Mouse (Mus musculus) testis, postnatal 10 days (tissue): ENCODE measurements around the gene Ftsj1.
A peak's percentile ranks its signal among the peaks of the same experiment; 100 is the strongest.

Experiments
- DNase-seq: peaks from one replicate; pipeline ENCODE4 v3.0.0; 2021; ENCODE audit warnings: low spot score

Gene Ftsj1

DNA sequence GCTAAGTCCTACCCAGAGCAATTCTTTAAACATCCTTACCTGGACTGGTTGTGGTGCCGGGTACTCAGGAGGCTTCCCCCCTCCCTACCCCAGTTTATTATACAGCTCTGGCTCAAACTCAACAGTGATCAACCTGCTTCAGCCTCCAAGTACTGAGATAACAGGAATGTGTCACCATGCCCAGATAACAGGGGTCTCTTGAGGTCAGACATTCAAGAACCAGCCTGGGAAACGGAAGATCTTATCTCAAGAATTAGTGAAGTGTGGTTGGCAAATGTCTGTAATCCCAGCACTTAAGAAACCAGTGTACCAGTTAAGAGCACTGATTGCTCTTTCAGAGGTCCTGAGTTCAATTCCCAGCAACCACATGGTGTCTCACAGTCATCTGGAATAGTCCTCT, 34.1 kb downstream of the Ftsj1 start:
- DNase-seq = no peak

DNA sequence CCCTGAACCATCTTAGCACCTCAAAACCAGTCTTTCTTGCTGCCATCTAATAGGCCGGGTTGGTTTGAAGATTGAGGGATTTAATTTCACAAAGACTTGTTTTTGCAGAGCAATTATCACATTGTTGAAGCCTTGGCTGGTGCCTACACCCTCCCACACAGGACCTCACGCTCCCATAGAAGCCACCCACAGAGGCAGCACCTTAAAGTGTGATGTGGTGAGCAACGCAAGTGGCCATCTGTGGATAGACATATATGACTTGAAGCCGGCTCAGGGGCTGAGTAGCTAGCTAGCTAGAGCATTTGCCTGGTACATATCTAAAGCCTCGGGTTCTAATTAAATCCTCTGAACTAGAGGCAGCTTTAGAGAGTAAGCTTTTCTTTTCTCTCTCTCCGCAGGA, 34.8 kb downstream of the Ftsj1 start:
- no peak for DNase-seq

DNA sequence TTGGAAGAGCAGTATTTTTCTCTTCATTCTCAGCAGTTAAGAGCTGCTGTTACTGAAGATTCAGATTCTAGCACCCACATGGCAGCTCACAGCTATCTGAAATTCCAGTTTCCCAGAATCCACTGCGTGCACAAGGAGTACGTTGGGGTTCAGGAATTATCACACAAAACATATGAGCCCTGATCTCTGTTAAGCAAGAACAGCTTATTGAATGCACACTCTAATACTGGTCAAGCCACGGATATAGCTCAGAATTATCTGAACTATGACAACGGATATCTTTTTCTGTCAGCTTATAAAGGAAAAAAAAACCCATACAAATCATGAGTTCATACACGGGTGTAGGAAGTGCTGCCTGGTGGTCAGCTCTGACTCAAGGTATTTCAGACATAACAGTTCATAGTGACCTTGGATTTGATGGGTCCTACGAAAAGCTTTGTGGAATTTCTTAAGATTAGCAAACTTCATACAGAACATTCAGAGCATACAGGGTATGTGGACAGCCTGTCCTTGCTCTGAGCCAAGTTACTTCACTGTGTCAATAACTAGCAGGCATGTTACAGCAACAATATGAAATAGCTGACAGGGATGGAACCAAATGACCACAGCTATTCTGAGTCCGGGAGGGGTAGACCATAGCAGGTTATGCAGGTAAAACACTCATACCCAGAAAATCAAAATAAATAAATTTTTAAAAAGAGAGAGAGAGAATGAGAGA, 40.6 kb downstream of the Ftsj1 start:
- no peak for DNase-seq

DNA sequence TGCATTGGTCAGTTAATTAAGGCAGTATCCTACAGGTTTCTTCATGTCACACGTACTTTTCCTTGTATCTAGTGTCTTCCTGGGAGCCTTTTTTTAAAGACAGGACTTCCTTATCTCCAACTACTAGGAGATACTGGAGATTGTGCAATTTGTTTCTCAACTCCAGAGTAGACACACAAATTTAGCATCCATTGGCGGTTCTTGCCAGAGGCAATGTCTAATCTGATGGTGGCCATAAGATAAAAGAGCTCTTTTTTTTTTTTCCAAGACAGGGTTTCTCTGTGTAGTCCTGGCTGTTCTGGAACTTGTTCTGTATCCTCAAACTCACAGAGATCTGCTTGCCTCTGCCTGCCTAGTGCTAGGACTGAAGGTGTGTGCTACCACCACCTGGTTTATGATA, 42.5 kb downstream of the Ftsj1 start:
- DNase-seq = no peak

DNA sequence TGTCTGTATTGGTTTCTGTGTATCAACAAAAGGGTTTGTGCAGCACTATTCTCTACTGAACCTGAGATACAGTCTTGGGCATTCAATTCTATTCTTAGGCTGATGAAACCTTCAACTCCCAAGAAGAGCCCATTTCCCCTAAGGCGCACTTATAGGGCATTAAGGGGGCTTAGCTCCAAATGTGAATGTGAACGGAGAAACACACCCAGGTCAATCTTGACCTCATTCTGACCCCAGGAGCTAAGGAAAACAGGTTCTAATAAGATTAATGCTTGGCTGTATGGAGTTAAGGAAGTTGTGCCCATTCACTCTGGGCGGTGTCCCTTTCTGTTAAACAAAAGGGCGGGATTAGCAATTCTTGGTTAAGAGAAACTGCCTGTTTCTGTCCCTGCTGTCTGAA, 45.0 kb downstream of the Ftsj1 start:
- no peak for DNase-seq

DNA sequence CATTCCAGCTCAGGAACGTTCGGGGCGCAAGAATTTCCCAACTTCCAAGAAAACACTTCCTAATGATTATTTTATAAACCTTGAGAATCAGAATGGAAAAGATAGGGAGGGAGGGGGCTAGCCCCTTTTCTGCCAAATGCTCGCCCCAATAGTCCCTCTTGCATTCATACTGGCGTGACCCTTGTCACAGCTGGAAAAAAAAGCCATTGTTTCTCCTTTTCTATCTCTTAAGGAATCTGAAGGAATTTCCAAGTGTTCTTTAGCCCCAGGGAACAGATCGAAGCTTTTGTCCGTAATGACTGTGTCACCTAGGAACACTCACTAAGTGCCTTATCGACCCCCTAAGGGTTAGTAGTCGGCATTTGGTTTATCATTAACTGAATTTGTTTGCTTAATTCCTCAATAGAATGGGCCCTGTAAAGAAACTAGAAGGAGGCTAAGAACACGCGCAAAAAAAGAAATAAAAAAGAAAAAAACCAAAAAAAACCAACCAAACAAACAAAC, 45.5 kb downstream of the Ftsj1 start:
- DNase-seq = no peak

DNA sequence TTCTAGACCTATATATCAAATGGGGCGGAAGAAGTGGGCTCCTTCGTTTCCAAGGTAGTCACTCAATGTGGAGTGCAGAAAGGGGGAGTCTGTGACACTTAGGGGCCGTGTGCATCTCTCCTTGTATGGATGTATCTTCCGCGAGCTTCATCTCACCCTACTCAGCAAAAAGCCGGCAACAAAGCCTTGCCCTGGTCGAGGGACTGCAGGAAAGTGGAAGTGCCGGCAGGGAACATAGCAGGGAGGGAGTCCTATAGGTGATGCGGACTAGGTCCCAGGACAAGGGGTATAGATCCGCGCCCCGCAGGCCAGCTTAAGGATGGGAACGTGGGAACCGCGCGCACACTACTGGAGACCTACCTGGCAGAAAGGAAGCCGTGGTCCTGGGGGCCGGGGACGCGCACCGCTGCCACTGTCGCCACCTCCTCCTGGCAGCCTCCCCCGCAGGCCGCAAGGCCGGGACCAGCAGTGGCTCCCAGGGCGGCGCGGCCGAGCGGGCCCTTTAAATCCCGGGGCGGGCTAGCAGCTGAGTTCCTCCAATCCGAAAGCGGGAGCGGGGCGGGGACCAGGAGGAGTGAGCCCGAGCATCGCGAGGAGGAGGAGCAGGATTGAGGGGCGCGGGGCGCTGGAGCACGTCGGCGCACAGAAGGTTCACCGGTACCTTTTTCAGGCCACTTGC, 46.1 kb downstream of the Ftsj1 start, which contains the start of gene Porcn:
Gene Porcn (minus strand): TSS at position 511 of the 679 bp plus-strand sequence.
- peak; percentile 86 for DNase-seq

DNA sequence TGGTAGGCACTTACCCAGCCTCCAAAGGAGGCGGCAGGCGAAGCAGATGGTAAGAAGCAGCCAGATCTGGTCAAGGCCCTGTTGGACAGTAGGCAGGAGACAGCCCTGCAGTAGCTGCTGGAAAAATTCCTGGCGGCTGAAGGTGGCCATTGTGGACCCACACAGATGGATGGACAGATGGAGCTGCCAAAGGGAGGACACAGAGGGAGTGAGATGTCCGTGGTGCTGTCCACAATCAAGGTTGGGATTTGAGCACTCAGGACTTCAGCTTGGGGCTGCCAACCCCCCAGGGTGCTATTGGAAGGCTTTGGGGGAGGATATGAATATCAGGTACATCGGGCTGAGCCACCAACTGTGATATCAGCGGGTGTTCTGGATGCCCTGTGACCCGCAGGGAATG, 46.7 kb downstream of the Ftsj1 start:
- DNase-seq = no peak

DNA sequence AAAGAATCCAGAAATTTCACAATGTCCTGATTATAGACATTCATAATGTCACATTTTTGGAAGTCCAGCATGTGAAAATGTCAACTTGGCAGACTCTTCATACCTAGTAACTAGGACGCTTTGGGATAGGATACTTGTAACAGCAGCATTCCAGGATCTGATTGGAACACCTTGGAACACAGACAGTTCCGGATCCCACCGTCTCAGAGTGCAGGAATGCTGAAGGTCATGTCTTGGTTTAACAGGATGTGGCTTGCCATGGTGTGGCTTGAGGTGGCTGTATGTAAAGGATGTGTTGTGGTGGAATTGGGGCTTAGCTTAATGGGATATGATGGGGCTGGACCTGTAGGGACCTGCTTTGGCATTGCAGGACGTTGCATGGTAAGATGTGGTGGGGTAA, 47.1 kb downstream of the Ftsj1 start:
- no peak for DNase-seq

DNA sequence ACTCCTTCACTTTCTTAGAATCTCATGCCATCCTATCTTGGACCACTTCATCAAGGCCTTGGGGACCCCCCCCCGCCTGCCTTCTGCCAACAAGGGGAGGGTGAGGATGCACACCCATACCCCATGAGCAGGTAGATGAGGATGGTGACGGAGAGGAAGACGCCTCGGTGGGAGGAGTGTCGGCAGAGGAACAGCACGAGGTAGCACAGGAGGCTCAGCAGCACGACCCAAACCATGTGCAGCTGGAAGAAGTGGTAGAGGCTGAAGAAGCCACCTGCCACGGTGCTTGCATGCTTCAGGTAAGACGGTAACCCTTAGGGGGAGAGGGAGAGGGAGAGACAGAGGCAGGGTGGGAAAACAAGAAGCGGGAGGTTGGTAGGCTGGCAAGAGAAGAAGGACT, 48.1 kb downstream of the Ftsj1 start:
- DNase-seq = no peak

DNA sequence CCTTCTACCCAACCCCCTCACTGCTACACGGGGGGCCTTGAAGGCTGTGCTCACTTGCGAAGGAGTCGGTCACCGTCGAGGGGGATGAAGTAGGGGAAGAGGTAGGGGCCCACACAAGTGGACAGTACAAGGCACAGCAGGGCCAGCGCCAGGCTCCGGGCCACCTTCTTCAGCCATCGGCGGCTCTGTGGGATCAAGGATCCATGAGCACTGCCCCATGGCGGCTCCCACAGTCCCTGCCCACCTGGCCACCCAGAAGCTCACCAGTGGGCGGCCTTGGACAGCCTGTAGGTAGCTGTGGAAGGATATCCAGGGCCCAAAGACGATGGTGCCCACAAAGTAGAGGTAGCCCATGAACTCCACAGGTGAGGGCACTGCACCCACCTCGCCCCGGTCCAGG, 49.1 kb downstream of the Ftsj1 start:
- DNase-seq = no peak

DNA sequence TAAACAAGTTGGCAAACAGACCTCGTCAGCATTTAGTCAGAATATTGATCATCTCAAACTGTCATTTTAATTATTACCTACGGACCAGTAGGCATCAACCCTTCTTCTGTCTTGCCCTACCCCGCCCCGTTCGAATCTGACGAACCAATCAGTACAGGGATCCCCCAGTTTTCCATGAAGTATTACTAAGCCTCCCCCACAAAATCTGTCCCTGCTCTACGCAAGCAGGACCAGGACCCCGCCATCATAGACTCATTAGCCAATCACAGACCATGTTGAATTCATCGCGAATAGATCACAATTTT, 58.8 kb downstream of the Ftsj1 start, which contains the start of gene Ebp:
Gene Ebp (minus strand): TSS at position 94 of the 305 bp plus-strand sequence.
- DNase-seq = no peak

DNA sequence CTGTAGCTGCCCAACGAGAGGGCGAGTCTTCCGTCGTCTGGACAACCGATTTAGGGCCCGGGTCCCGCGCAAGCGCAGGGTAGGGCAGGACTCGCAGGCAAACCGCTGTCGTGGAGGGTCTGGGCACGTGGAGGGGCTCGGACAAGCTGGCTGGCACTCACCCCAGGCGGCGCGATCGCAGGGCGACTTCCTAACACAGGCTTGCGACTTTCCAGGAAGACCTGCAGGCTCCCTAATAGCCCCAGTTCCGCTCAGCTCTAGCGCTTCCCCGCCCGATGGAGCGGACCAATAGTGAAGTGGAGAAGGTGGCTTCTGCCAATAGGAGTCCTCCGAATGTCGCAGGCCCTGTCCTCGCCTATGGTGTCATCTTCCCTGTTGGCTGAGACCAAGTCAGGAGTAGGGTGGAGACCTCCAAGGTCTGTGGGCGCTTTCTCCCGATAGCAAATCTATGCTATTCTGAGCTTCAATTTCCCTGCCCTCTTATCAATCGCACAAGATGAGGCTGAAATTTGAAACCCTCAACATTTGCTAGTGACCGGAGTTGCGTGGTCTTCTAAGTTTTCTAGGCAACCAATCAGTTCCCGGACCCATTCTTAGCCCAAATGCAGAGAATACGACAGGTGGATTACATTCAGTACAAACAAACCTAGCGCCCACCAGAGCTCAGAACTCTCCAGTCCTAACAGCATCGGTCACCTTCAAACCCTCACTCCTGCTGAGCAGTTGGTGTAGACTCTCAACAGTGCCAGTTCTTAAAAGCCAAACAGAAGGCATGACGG, 59.4 kb downstream of the Ftsj1 start:
- DNase-seq = peak; percentile 71

DNA sequence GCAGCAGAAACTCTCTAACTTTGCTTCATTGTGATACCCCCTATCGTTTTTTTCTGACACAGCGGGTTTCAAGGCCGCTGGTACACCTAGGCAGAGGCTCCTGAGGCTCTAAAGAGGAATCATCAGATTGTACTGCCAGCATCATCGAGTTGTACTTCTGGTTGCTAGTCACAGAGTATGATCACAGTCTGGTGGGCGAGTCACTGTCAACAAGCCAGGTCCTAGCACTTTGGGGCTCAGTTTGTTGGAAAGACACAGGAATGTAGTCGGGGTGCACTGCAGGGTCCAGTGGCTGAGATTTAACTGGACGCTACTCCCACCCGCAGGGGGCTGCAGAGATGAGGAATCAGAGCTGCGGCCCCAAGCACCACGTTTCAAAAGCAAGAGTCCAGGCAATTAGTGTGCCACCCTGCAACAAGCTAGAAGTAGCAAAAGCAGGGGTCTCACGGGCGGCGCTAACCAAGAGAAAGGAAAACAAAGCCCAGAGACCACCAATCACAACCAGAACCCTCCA, 60.0 kb downstream of the Ftsj1 start:
- peak; percentile 40 for DNase-seq
